Mouse (Mus musculus): ENCODE results near the gene Wfikkn1.

Gene Wfikkn1

GRCm38 (mm10) chr17:25880196-25880910, at the start of gene Wfikkn1:
Wfikkn1 (minus strand) TSS chr17:25880858.
- no peak for DNase-seq

- no peak for DNase-seq
Measured at GRCm38 (mm10) chr17:25925348-25925747, 44.7 kb upstream of the Wfikkn1 start.

GRCm38 (mm10) chr17:25922120-25922519, 41.5 kb upstream of the Wfikkn1 start:
- DNase-seq = no peak

- DNase-seq = peak; percentile 100
Measured at GRCm38 (mm10) chr17:25919786-25920642, 39.4 kb upstream of the Wfikkn1 start.

- no peak for DNase-seq
Measured at GRCm38 (mm10) chr17:25919144-25919785, 38.6 kb upstream of the Wfikkn1 start, which contains the start of gene Rab40c. Rab40c (minus strand) TSS chr17:25919727.

GRCm38 (mm10) chr17:25918037-25918750, 37.5 kb upstream of the Wfikkn1 start:
- no peak for DNase-seq

- DNase-seq = no peak
Measured at GRCm38 (mm10) chr17:25916931-25917647, 36.4 kb upstream of the Wfikkn1 start.

GRCm38 (mm10) chr17:25914295-25914694, 33.6 kb upstream of the Wfikkn1 start:
- DNase-seq = no peak

GRCm38 (mm10) chr17:25913877-25914275, 33.2 kb upstream of the Wfikkn1 start:
- DNase-seq = no peak

- DNase-seq = peak; percentile 68
Measured at GRCm38 (mm10) chr17:25913186-25913876, 32.7 kb upstream of the Wfikkn1 start.

GRCm38 (mm10) chr17:25911816-25912215, 31.2 kb upstream of the Wfikkn1 start:
- peak; percentile 67 for DNase-seq

GRCm38 (mm10) chr17:25907640-25908039, 27.0 kb upstream of the Wfikkn1 start:
- no peak for DNase-seq

GRCm38 (mm10) chr17:25903061-25903460, 22.4 kb upstream of the Wfikkn1 start:
- DNase-seq = no peak

GRCm38 (mm10) chr17:25900193-25900592, 19.5 kb upstream of the Wfikkn1 start:
- DNase-seq = no peak

- DNase-seq = no peak
Measured at GRCm38 (mm10) chr17:25895891-25896290, 15.2 kb upstream of the Wfikkn1 start.

- DNase-seq = no peak
Measured at GRCm38 (mm10) chr17:25895415-25895814, 14.8 kb upstream of the Wfikkn1 start.

- DNase-seq = peak; percentile 75
Measured at GRCm38 (mm10) chr17:25893975-25894617, 13.4 kb upstream of the Wfikkn1 start.

GRCm38 (mm10) chr17:25888837-25889236, 8.2 kb upstream of the Wfikkn1 start:
- DNase-seq = no peak

GRCm38 (mm10) chr17:25887467-25887866, 6.8 kb upstream of the Wfikkn1 start:
- no peak for DNase-seq

GRCm38 (mm10) chr17:25886806-25887205, 6.1 kb upstream of the Wfikkn1 start:
- no peak for DNase-seq

- no peak for DNase-seq
Measured at GRCm38 (mm10) chr17:25885636-25886035, 5.0 kb upstream of the Wfikkn1 start.
